Mouse (Mus musculus) lung, embryonic 15.5 days (tissue): Measurements from ENCODE around the gene Slc7a14. TPM values are rescaled to one million over a fixed set of nuclear protein-coding genes. Genes with fewer than 3 reads are reported as not detected.
A peak's percentile ranks its signal among the peaks of the same experiment; 100 is the strongest.

Source experiments
- ATAC-seq: fragments of 200-750 bp; cut with Nextera tagmentation; 2 replicates; pipeline ENCODE4 v1.8.0; 2017; ENCODE audit warnings: moderate number of reproducible peaks, borderline replicate concordance; ENCODE audit not compliant: low FRiP score, low TSS enrichment; ENCODE audit errors: extremely low read depth
- H3K27ac ChIP-seq: fragments of 300-500 bp; sonication (generic); 2 replicates; pipeline ENCODE4 v1.5.1; 2015; ENCODE audit warnings: moderate library complexity, mild to moderate bottlenecking, inconsistent platforms
- H3K27me3 ChIP-seq: fragments of 300-500 bp; sonication (generic); 2 replicates; pipeline ENCODE4 v1.6.1; 2015; ENCODE audit warnings: inconsistent platforms
- H3K36me3 ChIP-seq: fragments of 300-500 bp; sonication (generic); 2 replicates; pipeline ENCODE4 v1.6.1; 2015; ENCODE audit warnings: inconsistent platforms
- H3K4me1 ChIP-seq: fragments of 300-500 bp; sonication (generic); 2 replicates; pipeline ENCODE4 v1.6.1; 2015; ENCODE audit warnings: inconsistent platforms
- H3K4me2 ChIP-seq: fragments of 300-500 bp; sonication (generic); 2 replicates; pipeline ENCODE4 v1.6.1; 2015; ENCODE audit warnings: inconsistent platforms, mild to moderate bottlenecking, moderate library complexity
- H3K4me3 ChIP-seq: fragments of 300-500 bp; sonication (generic); 2 replicates; pipeline ENCODE4 v1.5.1; 2015; ENCODE audit warnings: mild to moderate bottlenecking, inconsistent platforms
- H3K9ac ChIP-seq: fragments of 300-500 bp; sonication (generic); 2 replicates; pipeline ENCODE4 v1.6.1; 2015; ENCODE audit warnings: inconsistent platforms
- H3K9me3 ChIP-seq: fragments of 300-500 bp; sonication (generic); 2 replicates; pipeline ENCODE4 v1.6.1; 2016; ENCODE audit warnings: inconsistent platforms
- WGBS: fragments of 180-500 bp; shearing (Covaris S2); methylation state at CpG from one replicate; pipeline ENCODE4 v1.1.7; 2015; 5-methylcytosine and 5-hydroxymethylcytosine counted together
- polyA plus RNA-seq: library from polyadenylated mRNA; unstranded; fragments of >200 nt; fragmentation: Nextera tagmentation; extraction: Ambion mirVana; gene quantifications from 2 replicates; pipeline ENCODE4 v1.2.1, GENCODE M21; 2015

Slc7a14 gene
- polyA plus RNA-seq, 1 experiment from 2014 or later, result 0.27 TPM

DNA sequence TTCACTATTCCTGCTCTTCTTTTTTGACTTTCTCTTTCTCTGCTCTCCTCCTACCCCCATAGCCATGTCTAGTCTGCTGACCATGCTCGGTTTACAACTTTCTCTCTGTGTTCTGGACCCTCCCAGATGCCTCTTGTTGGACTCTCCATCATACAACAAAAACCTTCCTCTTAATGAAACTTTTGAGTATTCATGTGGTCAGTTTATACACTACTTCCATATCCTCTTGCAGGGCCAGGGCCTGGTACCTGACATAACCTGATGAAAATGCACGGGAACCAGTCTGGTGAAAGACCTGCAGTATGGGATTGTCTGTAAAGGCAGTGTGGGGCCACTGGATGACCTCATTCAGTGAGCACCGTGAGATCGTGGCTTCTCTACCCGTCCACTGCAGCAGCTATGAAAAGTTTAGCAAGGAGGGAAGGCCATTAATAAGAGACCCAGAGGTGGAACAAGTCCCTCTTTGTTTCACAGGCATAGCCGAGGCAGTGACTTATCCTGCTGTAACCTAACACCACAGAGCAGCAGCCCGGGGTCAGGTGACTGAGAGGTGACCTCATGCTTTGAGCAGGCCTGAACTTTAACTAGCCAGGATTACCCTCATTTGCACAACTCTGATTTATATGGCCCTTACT, 49.7 kb downstream of the Slc7a14 start:
- 16% methylated on average over 7 of the region's 7 CpGs for WGBS
- Histone ChIP-seq H3K9ac (no peak overlapping the region), H3K4me1 (0 out of 2 replicates have a peak, but pooled peaks cover 10% of the 10 kb centered on the region), H3K36me3 (no peaks in the 10 kb centered on the region), H3K4me3 (no peak overlapping the region), H3K4me2 (no peak overlapping the region), H3K27me3 (no peaks in the 10 kb centered on the region), H3K9me3 (no peaks in the 10 kb centered on the region), H3K27ac (peak overlapping the region; percentile 78)
- peak; percentile 88 for ATAC-seq

- Histone ChIP-seq H3K27me3 (no peaks in the 10 kb centered on the region), H3K9me3 (no peaks in the 10 kb centered on the region), H3K9ac (no peak overlapping the region), H3K4me1 (0 out of 2 replicates have a peak, but pooled peaks cover 10% of the 10 kb centered on the region), H3K27ac (peak overlapping the region; percentile 78), H3K36me3 (no peaks in the 10 kb centered on the region), H3K4me2 (no peak overlapping the region), H3K4me3 (no peak overlapping the region)
- peak; percentile 21; the same call in 1 of the 2 replicates for ATAC-seq
- 26% methylated on average over 7 of the region's 7 CpGs for WGBS
These were observed 50.5 kb downstream of the Slc7a14 start for GRCm38 (mm10) chr3:31259553-31260255.

GRCm38 (mm10) chr3:31254427-31254826, 55.8 kb downstream of the Slc7a14 start:
- Histone ChIP-seq H3K4me2 (no peak overlapping the region), H3K36me3 (no peaks in the 10 kb centered on the region), H3K27ac (no peak overlapping the region), H3K9me3 (no peaks in the 10 kb centered on the region), H3K27me3 (no peaks in the 10 kb centered on the region), H3K4me1 (0 out of 2 replicates have a peak, but pooled peaks cover under 1% of the 10 kb centered on the region), H3K4me3 (no peak overlapping the region), H3K9ac (no peak overlapping the region)
- WGBS, result 64% methylated on average over 7 of the region's 7 CpGs
- ATAC-seq, result no peak

DNA sequence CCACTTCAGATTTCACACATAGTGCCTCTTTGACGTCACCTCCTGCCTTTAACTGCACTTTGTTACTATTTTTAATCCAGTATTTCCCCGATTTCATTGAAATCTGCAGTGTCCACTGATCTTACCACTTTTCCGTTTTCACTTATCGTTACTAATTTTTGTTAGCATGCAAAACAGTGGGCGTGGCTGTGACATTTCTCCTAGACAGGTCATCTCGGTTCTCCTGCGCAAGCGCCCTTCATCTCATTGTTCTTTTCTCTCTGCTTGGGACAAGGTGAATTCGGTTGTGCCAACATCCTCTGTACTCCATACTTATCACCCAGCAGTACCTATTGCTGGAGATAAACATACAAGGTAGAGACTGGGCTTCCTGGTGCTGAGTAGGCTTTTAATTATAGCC, 56.3 kb downstream of the Slc7a14 start:
- H3K27me3 ChIP-seq, result no peaks in the 10 kb centered on the region
- no peak overlapping the region for H3K4me2 ChIP-seq
- no peak overlapping the region for H3K9ac ChIP-seq
- ATAC-seq, result no peak
- H3K27ac ChIP-seq, result no peak overlapping the region
- no peak overlapping the region for H3K4me3 ChIP-seq
- H3K9me3 ChIP-seq, result no peaks in the 10 kb centered on the region
- no peaks in the 10 kb centered on the region for H3K4me1 ChIP-seq
- WGBS, result 77% methylated on average over 9 of the region's 9 CpGs
- no peaks in the 10 kb centered on the region for H3K36me3 ChIP-seq

DNA sequence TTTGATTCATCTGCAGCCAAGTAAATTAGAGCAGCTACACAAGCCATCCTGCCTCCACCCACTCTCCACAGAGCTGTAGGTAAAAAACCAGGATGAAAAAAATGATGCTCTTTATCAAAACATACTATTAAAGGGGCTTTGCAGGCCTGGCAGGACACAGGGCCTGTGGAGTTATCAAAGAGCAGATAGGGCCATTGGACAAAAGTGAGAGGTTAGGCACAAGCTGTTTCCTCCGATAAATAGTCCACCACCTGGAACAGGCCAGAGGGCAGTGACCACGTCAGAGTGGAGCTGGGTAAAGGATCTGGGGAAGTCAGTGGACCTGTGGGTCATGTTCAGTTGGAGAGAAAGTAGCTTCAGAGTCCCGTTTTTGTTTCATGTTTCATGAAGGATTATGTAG, 57.6 kb downstream of the Slc7a14 start:
- no peak overlapping the region for H3K4me3 ChIP-seq
- H3K4me1 ChIP-seq, result no peaks in the 10 kb centered on the region
- H3K9ac ChIP-seq, result no peak overlapping the region
- WGBS, result 62% methylated on average over 3 of the region's 3 CpGs
- no peaks in the 10 kb centered on the region for H3K9me3 ChIP-seq
- no peak for ATAC-seq
- no peaks in the 10 kb centered on the region for H3K27me3 ChIP-seq
- H3K27ac ChIP-seq, result no peak overlapping the region
- H3K4me2 ChIP-seq, result no peak overlapping the region
- H3K36me3 ChIP-seq, result no peaks in the 10 kb centered on the region

GRCm38 (mm10) chr3:31243478-31243877, 66.7 kb downstream of the Slc7a14 start:
- H3K36me3 ChIP-seq, result no peaks in the 10 kb centered on the region
- 36% methylated on average over 1 of the region's 1 CpGs for WGBS
- no peaks in the 10 kb centered on the region for H3K9me3 ChIP-seq
- ATAC-seq, result no peak
- no peak overlapping the region for H3K4me3 ChIP-seq
- no peak overlapping the region for H3K9ac ChIP-seq
- H3K4me1 ChIP-seq, result no peaks in the 10 kb centered on the region
- no peak overlapping the region for H3K4me2 ChIP-seq
- no peaks in the 10 kb centered on the region for H3K27me3 ChIP-seq
- H3K27ac ChIP-seq, result no peak overlapping the region

DNA sequence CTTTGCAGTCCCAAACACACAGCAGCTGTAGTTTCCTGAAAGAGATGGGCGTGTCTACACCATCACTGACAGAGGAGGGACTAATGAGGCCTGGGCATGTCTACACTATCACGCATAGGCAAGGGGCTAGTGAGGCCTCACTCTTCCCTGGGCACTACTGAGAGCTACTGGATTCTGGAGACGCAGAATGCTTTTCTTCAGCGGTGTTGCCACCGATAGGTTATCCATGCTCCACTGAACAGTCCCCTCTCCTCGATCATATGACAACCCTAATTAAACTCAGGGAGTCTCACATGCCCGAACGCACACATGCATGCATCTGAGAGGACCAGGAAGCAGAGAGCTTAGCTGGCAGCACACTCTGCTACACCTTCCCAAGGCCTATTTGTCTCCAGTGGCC, 69.3 kb downstream of the Slc7a14 start:
- H3K9me3 ChIP-seq, result no peaks in the 10 kb centered on the region
- no peak overlapping the region for H3K4me3 ChIP-seq
- 0 out of 2 replicates have a peak, but pooled peaks cover 1% of the 10 kb centered on the region for H3K4me1 ChIP-seq
- no peaks in the 10 kb centered on the region for H3K36me3 ChIP-seq
- ATAC-seq, result no peak
- H3K4me2 ChIP-seq, result no peak overlapping the region
- no peaks in the 10 kb centered on the region for H3K27me3 ChIP-seq
- no peak overlapping the region for H3K9ac ChIP-seq
- 88% methylated on average over 8 of the region's 8 CpGs for WGBS
- H3K27ac ChIP-seq, result no peak overlapping the region

DNA sequence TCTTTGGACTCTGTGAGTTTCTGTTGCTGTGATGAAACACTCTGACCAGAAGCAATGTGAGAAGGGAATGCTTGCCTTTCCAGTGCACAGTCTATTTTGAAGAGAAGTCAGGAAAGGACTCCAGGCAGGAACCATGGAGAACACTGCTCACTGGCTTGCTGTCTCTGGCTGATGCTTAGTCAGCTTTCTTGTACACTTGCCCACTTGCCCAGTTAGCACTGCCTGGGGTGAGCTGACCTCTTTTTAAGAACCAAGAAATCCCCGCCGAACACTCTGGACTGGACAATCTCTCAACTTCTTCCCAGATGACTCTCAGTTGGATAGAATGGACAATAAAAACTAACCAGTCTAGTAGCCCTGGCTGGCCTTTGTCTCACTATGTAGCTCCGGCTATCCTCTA, 70.5 kb downstream of the Slc7a14 start:
- H3K4me1 ChIP-seq, result peaks cover 10% of the 10 kb centered on the region; the same call in 1 of the 2 replicates
- no peaks in the 10 kb centered on the region for H3K36me3 ChIP-seq
- no peaks in the 10 kb centered on the region for H3K9me3 ChIP-seq
- no peaks in the 10 kb centered on the region for H3K27me3 ChIP-seq
- no peak for ATAC-seq
- H3K9ac ChIP-seq, result no peak overlapping the region
- H3K27ac ChIP-seq, result no peak overlapping the region
- no peak overlapping the region for H3K4me2 ChIP-seq
- H3K4me3 ChIP-seq, result no peak overlapping the region
- WGBS, result 89% methylated on average over 3 of the region's 3 CpGs

DNA sequence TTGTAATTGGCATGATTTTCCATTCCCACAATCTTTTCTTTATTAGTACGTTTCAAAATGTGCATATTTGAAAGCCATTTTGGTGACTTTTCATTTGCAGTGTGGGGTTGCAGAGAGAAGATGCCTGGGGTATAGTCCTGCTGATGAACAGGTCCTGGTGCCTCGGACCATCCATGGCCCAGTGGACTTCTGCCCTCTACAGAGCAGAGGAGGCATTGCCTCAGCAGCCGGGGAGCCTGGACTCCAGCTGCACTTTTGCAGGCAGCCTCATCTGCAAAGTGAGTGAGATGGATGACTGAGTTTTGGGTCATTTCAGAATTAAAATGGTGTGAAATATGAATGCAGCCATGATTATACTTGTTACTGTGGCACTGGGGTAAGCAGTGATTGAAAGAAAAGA, 72.2 kb downstream of the Slc7a14 start:
- H3K9ac ChIP-seq, result no peak overlapping the region
- no peak overlapping the region for H3K4me3 ChIP-seq
- 33% methylated on average over 3 of the region's 3 CpGs for WGBS
- ATAC-seq, result no peak
- H3K27me3 ChIP-seq, result no peaks in the 10 kb centered on the region
- no peaks in the 10 kb centered on the region for H3K9me3 ChIP-seq
- H3K4me1 ChIP-seq, result peaks cover 15% of the 10 kb centered on the region; the same call in 1 of the 2 replicates
- H3K27ac ChIP-seq, result no peak overlapping the region
- no peaks in the 10 kb centered on the region for H3K36me3 ChIP-seq
- H3K4me2 ChIP-seq, result no peak overlapping the region

DNA sequence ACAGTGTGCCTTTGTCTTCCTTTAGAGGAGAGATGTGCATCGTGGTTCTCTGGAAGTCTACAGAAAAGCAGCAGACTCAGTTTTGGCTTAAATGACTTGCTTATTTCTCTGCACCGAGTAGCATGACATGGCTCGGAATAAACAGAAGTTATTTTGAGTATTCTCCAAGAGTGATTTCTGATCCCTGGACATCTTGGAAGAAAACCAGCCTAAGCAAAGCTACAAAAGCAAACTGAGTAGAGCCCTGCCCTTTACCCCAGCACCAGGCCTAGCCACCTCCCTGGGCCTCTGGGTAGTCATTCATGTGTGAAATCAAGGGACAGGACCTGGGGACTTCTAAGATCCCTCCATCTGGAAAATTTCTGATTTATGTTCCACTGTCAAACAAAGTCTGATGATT, 74.0 kb downstream of the Slc7a14 start:
- H3K9me3 ChIP-seq, result no peaks in the 10 kb centered on the region
- WGBS, result 37% methylated on average over 3 of the region's 3 CpGs
- H3K4me3 ChIP-seq, result no peak overlapping the region
- peaks cover 15% of the 10 kb centered on the region; the same call in 1 of the 2 replicates for H3K4me1 ChIP-seq
- 0 out of 2 replicates have a peak, but pooled peaks have one; percentile 7 for ATAC-seq
- peak overlapping the region; percentile 45 for H3K27ac ChIP-seq
- no peaks in the 10 kb centered on the region for H3K27me3 ChIP-seq
- H3K4me2 ChIP-seq, result no peak overlapping the region
- no peaks in the 10 kb centered on the region for H3K36me3 ChIP-seq
- H3K9ac ChIP-seq, result no peak overlapping the region

DNA sequence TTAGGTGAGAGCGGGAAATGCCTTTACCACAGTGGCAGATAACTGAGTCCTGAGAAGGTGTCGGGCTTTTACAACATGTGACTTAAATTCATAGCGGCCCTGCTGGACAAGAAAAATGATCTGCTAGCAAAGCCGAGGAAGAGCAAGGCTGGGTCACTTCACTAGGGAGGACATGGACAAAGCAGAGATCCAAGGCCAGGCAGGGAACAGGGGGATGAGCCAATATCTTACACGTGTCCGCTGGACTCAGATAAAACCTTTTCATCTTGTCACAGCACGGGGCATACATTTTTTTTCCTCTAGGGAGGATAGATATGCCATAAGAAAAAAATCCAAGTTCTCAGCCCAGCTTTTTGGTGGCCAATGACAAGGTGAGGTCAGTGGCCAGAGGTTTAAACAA, 75.8 kb downstream of the Slc7a14 start:
- H3K9me3 ChIP-seq, result no peaks in the 10 kb centered on the region
- no peak overlapping the region for H3K4me3 ChIP-seq
- H3K27me3 ChIP-seq, result no peaks in the 10 kb centered on the region
- no peak for ATAC-seq
- H3K27ac ChIP-seq, result 0 out of 2 replicates have a peak overlapping the region, but pooled peaks have one; percentile 20
- WGBS, result 33% methylated on average over 7 of the region's 7 CpGs
- H3K4me1 ChIP-seq, result peaks cover 15% of the 10 kb centered on the region; the same call in 1 of the 2 replicates
- no peak overlapping the region for H3K4me2 ChIP-seq
- H3K36me3 ChIP-seq, result no peaks in the 10 kb centered on the region
- no peak overlapping the region for H3K9ac ChIP-seq

DNA sequence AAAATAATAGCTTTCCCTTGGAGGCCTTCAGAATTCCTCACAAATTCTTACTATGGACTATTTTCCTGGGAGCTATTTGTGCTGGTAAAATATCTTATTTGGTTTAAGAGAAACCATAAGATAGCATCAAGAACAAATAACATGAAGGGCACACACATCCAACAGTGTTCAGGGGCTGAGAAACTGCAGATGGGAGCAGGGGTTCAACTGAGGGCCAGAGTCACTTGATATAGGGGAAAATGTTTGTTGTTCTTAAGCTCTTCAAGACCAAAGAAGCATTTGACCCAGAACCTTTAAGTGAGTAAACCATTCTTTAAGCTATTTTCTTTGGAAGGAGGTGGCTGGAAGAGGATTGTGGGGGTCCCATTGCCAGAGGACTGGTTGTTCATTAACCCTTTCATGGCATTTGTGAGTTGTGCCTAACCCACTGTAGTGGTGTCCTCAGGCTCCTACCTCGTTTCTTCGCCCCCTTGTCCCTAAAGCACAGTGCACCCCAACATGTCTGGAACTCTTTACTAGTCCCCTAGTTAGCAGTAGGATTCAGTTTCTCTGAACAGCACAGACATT, 76.3 kb downstream of the Slc7a14 start:
- no peak overlapping the region for H3K4me3 ChIP-seq
- H3K27me3 ChIP-seq, result no peaks in the 10 kb centered on the region
- peaks cover 15% of the 10 kb centered on the region; the same call in 1 of the 2 replicates for H3K4me1 ChIP-seq
- peak; percentile 31; the same call in 1 of the 2 replicates for ATAC-seq
- no peaks in the 10 kb centered on the region for H3K36me3 ChIP-seq
- no peak overlapping the region for H3K9ac ChIP-seq
- no peak overlapping the region for H3K4me2 ChIP-seq
- H3K9me3 ChIP-seq, result no peaks in the 10 kb centered on the region
- H3K27ac ChIP-seq, result 0 out of 2 replicates have a peak overlapping the region, but pooled peaks have one; percentile 20
- WGBS, result 44% methylated on average over 2 of the region's 2 CpGs
